Mouse (Mus musculus) myocyte (in vitro differentiated cells): ENCODE data around the gene Spata31d1d.
"Not testable (repeated sequence)": the region's sequence is repeated elsewhere in the genome, so short reads cannot be mapped to it uniquely, and the experiment has no call there.

ENCODE experiments used
- E2F4 ChIP-seq: IDR thresholded peaks from one replicate; pipeline ENCODE4 v1.6.1; 2011; ENCODE audit warnings: mild to moderate bottlenecking, control low read depth, moderate library complexity; ENCODE audit not compliant: insufficient read depth
- MAX ChIP-seq: IDR thresholded peaks from one replicate; pipeline ENCODE4 v1.6.1; 2011; ENCODE audit warnings: low read depth, mild to moderate bottlenecking, control low read depth
- POLR2A ChIP-seq: IDR thresholded peaks from one replicate; pipeline ENCODE4 v1.6.1; 2011; ENCODE audit warnings: low read depth, mild to moderate bottlenecking, control low read depth, moderate library complexity; ENCODE audit not compliant: insufficient read length
- POLR2AphosphoS2 ChIP-seq: IDR thresholded peaks from one replicate; pipeline ENCODE4 v1.6.1; 2011; ENCODE audit warnings: low read depth, control low read depth; ENCODE audit not compliant: insufficient read length
- TCF3 ChIP-seq: IDR thresholded peaks from one replicate; pipeline ENCODE4 v1.6.1; 2011; ENCODE audit warnings: low read depth, control low read depth; ENCODE audit not compliant: insufficient read length
- USF1 ChIP-seq: IDR thresholded peaks from one replicate; pipeline ENCODE4 v1.6.1; 2011; ENCODE audit warnings: low read depth, mild to moderate bottlenecking, control low read depth, moderate library complexity

DNA sequence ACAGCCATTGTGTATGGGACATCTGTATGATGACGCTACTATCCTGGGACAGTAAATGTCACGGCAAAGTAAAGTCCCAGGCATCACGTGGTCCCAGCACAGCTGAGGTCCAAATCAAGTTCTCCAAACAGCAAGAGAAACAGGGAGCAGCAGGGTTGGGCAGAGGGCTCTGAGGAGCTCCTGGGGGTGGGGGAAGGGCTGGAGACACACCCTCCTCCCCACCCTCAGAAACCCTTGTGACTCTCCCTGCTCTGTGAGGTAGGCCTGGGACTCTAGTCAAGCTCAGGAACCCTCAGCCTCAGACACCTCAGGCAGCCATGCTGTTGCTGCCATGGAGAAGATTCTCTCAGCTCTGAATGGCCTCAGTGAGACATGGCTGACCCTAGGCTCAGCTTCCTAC lies 19.6 kb downstream of the Spata31d1d start, which contains the start of gene Spata31d1b:
- TF ChIP-seq USF1, POLR2A, TCF3, MAX, POLR2AphosphoS2, E2F4: not testable (repeated sequence)
